Mouse (Mus musculus) adipocyte (in vitro differentiated cells): Measurements from ENCODE around the gene Grhl1.

ENCODE experiments used
- DNase-seq: peaks from one replicate; pipeline ENCODE4 v3.0.0-alpha.2; 2016; ENCODE audit warnings: low spot score

The Grhl1 gene

GRCm38 (mm10) chr12:24571523-24572392 lies at the start of gene Grhl1:
Grhl1 (plus strand) TSS chr12:24572283.
- peak; percentile 92 for DNase-seq

GRCm38 (mm10) chr12:24525065-24525464 lies 47.0 kb upstream of the Grhl1 start:
- DNase-seq = peak; percentile 19

GRCm38 (mm10) chr12:24536390-24536789 lies 35.7 kb upstream of the Grhl1 start:
- peak; percentile 44 for DNase-seq

- DNase-seq = no peak
Observed at GRCm38 (mm10) chr12:24537201-24537600, 34.9 kb upstream of the Grhl1 start.

GRCm38 (mm10) chr12:24537965-24538364 lies 34.1 kb upstream of the Grhl1 start:
- DNase-seq = peak; percentile 77

GRCm38 (mm10) chr12:24541426-24542154 lies 30.5 kb upstream of the Grhl1 start:
- no peak for DNase-seq

GRCm38 (mm10) chr12:24547686-24548085 lies 24.4 kb upstream of the Grhl1 start:
- no peak for DNase-seq

- DNase-seq = no peak
Observed at GRCm38 (mm10) chr12:24548885-24549284, 23.2 kb upstream of the Grhl1 start.

- DNase-seq = no peak
Observed at GRCm38 (mm10) chr12:24552531-24552930, 19.6 kb upstream of the Grhl1 start.

- peak; percentile 60 for DNase-seq
Observed at GRCm38 (mm10) chr12:24555976-24556375, 16.1 kb upstream of the Grhl1 start.

GRCm38 (mm10) chr12:24563395-24563960 lies 8.6 kb upstream of the Grhl1 start:
- no peak for DNase-seq

GRCm38 (mm10) chr12:24565311-24565710 lies 6.8 kb upstream of the Grhl1 start:
- DNase-seq = no peak

GRCm38 (mm10) chr12:24567606-24568005 lies 4.5 kb upstream of the Grhl1 start:
- DNase-seq = no peak

- peak; percentile 53 for DNase-seq
Observed at GRCm38 (mm10) chr12:24572421-24573274, 565 bp downstream of the Grhl1 start.

GRCm38 (mm10) chr12:24573275-24573580 lies 1.1 kb downstream of the Grhl1 start:
- DNase-seq = peak; percentile 77

- peak; percentile 36 for DNase-seq
Observed at GRCm38 (mm10) chr12:24574870-24575269, 2.8 kb downstream of the Grhl1 start.

- no peak for DNase-seq
Observed at GRCm38 (mm10) chr12:24580452-24580851, 8.4 kb downstream of the Grhl1 start.

- DNase-seq = no peak
Observed at GRCm38 (mm10) chr12:24580996-24581683, 9.1 kb downstream of the Grhl1 start.

GRCm38 (mm10) chr12:24583653-24584052 lies 11.6 kb downstream of the Grhl1 start:
- no peak for DNase-seq

- DNase-seq = no peak
Observed at GRCm38 (mm10) chr12:24584835-24585234, 12.8 kb downstream of the Grhl1 start.

GRCm38 (mm10) chr12:24586193-24586592 lies 14.1 kb downstream of the Grhl1 start:
- no peak for DNase-seq
